Mouse (Mus musculus): ENCODE measurements around the gene Eps15. TPM values are rescaled to one million over a fixed set of nuclear protein-coding genes. Genes with fewer than 3 reads are reported as not detected.
"Not testable (repeated sequence)": the region's sequence is repeated elsewhere in the genome, so short reads cannot be mapped to it uniquely, and the experiment has no call there.

Eps15 gene
- polyA plus RNA-seq, 1 experiment from 2014 or later = 41.8 TPM

GRCm38 (mm10) chr4:109382457-109382856 lies 102.4 kb downstream of the Eps15 start:
- Histone ChIP-seq H3K9me3 (no peaks in the 10 kb centered on the region), H3K27ac (replicated peaks) (no peak overlapping the region), H3K4me3 (no peak overlapping the region), H3K36me3 (replicated peaks) (peaks cover 19% of the 10 kb centered on the region), H3K27me3 (replicated peaks; ENCODE audit: low read depth, poor library complexity, severe bottlenecking) (no peaks in the 10 kb centered on the region), H3K4me1 (peaks cover 4% of the 10 kb centered on the region; the same call in 1 of the 2 replicates)
- WGBS = 85% methylated on average over 2 of the region's 2 CpGs
- no peak for DNase-seq (ENCODE audit: low spot score)

GRCm38 (mm10) chr4:109385599-109385998 lies 105.5 kb downstream of the Eps15 start:
- 41% methylated on average over 4 of the region's 4 CpGs for WGBS
- Histone ChIP-seq H3K27ac (replicated peaks) (no peak overlapping the region), H3K4me3 (no peak overlapping the region), H3K36me3 (replicated peaks) (peaks cover 3% of the 10 kb centered on the region; the same call in 1 of the 2 replicates), H3K27me3 (replicated peaks; ENCODE audit: low read depth, poor library complexity, severe bottlenecking) (no peaks in the 10 kb centered on the region), H3K4me1 (peaks cover 4% of the 10 kb centered on the region; the same call in 1 of the 2 replicates), H3K9me3 (no peaks in the 10 kb centered on the region)
- peak; percentile 33 for DNase-seq (ENCODE audit: low spot score)

GRCm38 (mm10) chr4:109393229-109393779 lies 113.2 kb downstream of the Eps15 start:
- Histone ChIP-seq H3K9me3 (no peaks in the 10 kb centered on the region), H3K36me3 (replicated peaks) (peaks cover 3% of the 10 kb centered on the region; the same call in 1 of the 2 replicates), H3K4me1 (peaks cover 8% of the 10 kb centered on the region), H3K27me3 (replicated peaks; ENCODE audit: low read depth, poor library complexity, severe bottlenecking) (peaks cover 11% of the 10 kb centered on the region), H3K4me3 (no peak overlapping the region), H3K27ac (replicated peaks) (no peak overlapping the region)
- no peak for DNase-seq (ENCODE audit: low spot score)
- 79% methylated on average over 6 of the region's 6 CpGs for WGBS

GRCm38 (mm10) chr4:109393902-109394301 lies 113.8 kb downstream of the Eps15 start:
- peaks cover 11% of the 10 kb centered on the region for H3K27me3 ChIP-seq (replicated peaks; ENCODE audit: low read depth, poor library complexity, severe bottlenecking)
- peaks cover 8% of the 10 kb centered on the region for H3K4me1 ChIP-seq
- H3K4me3 ChIP-seq = peak overlapping the region; percentile 39
- H3K36me3 ChIP-seq (replicated peaks) = peaks cover 3% of the 10 kb centered on the region; the same call in 1 of the 2 replicates
- 10% methylated on average over 13 of the region's 13 CpGs for WGBS
- 0 out of 2 replicates have a peak overlapping the region, but pooled peaks have one; percentile 7 for H3K27ac ChIP-seq (replicated peaks)
- peak; percentile 40 for DNase-seq (ENCODE audit: low spot score)
- H3K9me3 ChIP-seq = no peaks in the 10 kb centered on the region

- Histone ChIP-seq H3K4me1 (peaks cover 8% of the 10 kb centered on the region), H3K27ac (replicated peaks) (0 out of 2 replicates have a peak overlapping the region, but pooled peaks have one; percentile 7), H3K4me3 (peak overlapping the region; percentile 39), H3K36me3 (replicated peaks) (no peaks in the 10 kb centered on the region), H3K27me3 (replicated peaks; ENCODE audit: low read depth, poor library complexity, severe bottlenecking) (peaks cover 11% of the 10 kb centered on the region), H3K9me3 (no peaks in the 10 kb centered on the region)
- 27% methylated on average over 13 of the region's 13 CpGs for WGBS
- no peak for DNase-seq (ENCODE audit: low spot score)
Measured at GRCm38 (mm10) chr4:109394314-109395074, 114.4 kb downstream of the Eps15 start.

- peaks cover 4% of the 10 kb centered on the region; the same call in 1 of the 2 replicates for H3K36me3 ChIP-seq (replicated peaks)
- 0 out of 2 replicates have a peak, but pooled peaks cover 2% of the 10 kb centered on the region for H3K4me1 ChIP-seq
- no peak overlapping the region for H3K27ac ChIP-seq (replicated peaks)
- no peaks in the 10 kb centered on the region for H3K9me3 ChIP-seq
- 85% methylated on average over 10 of the region's 10 CpGs for whole genome bisulfite sequencing
- no peak for DNase-seq (ENCODE audit: low spot score)
- H3K4me3 ChIP-seq = no peak overlapping the region
- 0 out of 2 replicates have a peak, but pooled peaks cover 2% of the 10 kb centered on the region for H3K27me3 ChIP-seq (replicated peaks; ENCODE audit: low read depth, poor library complexity, severe bottlenecking)
Measured at GRCm38 (mm10) chr4:109400366-109400980, 120.4 kb downstream of the Eps15 start.

- peaks cover 9% of the 10 kb centered on the region for H3K4me1 ChIP-seq
- H3K27ac ChIP-seq (replicated peaks) = no peak overlapping the region
- H3K9me3 ChIP-seq = no peaks in the 10 kb centered on the region
- 0 out of 2 replicates have a peak, but pooled peaks cover 7% of the 10 kb centered on the region for H3K27me3 ChIP-seq (replicated peaks; ENCODE audit: low read depth, poor library complexity, severe bottlenecking)
- H3K4me3 ChIP-seq = no peak overlapping the region
- H3K36me3 ChIP-seq (replicated peaks) = peaks cover 4% of the 10 kb centered on the region; the same call in 1 of the 2 replicates
- no peak for DNase-seq (ENCODE audit: low spot score)
- WGBS = 71% methylated on average over 5 of the region's 5 CpGs
Measured at GRCm38 (mm10) chr4:109401176-109401689, 121.2 kb downstream of the Eps15 start.

- WGBS = 88% methylated on average over 3 of the region's 3 CpGs
- not testable (repeated sequence) for H3K36me3 ChIP-seq (replicated peaks); H3K9me3 ChIP-seq; H3K27ac ChIP-seq (replicated peaks); H3K4me3 ChIP-seq; DNase-seq (ENCODE audit: low spot score)
- Histone ChIP-seq H3K4me1 (peaks cover 26% of the 10 kb centered on the region), H3K27me3 (replicated peaks; ENCODE audit: low read depth, poor library complexity, severe bottlenecking) (peaks cover 25% of the 10 kb centered on the region)
Measured at GRCm38 (mm10) chr4:109404908-109405307, 124.8 kb downstream of the Eps15 start.

- peaks cover 4% of the 10 kb centered on the region; the same call in 1 of the 2 replicates for H3K36me3 ChIP-seq (replicated peaks)
- H3K27me3 ChIP-seq (replicated peaks; ENCODE audit: low read depth, poor library complexity, severe bottlenecking) = peaks cover 25% of the 10 kb centered on the region
- no peaks in the 10 kb centered on the region for H3K9me3 ChIP-seq
- peaks cover 26% of the 10 kb centered on the region for H3K4me1 ChIP-seq
- WGBS = 65% methylated on average over 8 of the region's 8 CpGs
- peak overlapping the region; percentile 75 for H3K4me3 ChIP-seq
- peak overlapping the region; percentile 85 for H3K27ac ChIP-seq (replicated peaks)
- DNase-seq (ENCODE audit: low spot score) = no peak
Measured at GRCm38 (mm10) chr4:109405415-109405814, 125.3 kb downstream of the Eps15 start.

- peaks cover 4% of the 10 kb centered on the region; the same call in 1 of the 2 replicates for H3K36me3 ChIP-seq (replicated peaks)
- H3K4me1 ChIP-seq = peaks cover 26% of the 10 kb centered on the region
- peak; percentile 55 for DNase-seq (ENCODE audit: low spot score)
- no peaks in the 10 kb centered on the region for H3K9me3 ChIP-seq
- H3K27me3 ChIP-seq (replicated peaks; ENCODE audit: low read depth, poor library complexity, severe bottlenecking) = peaks cover 25% of the 10 kb centered on the region
- H3K27ac ChIP-seq (replicated peaks) = peak overlapping the region; percentile 85
- 9% methylated on average over 3 of the region's 3 CpGs for WGBS
- peak overlapping the region; percentile 75 for H3K4me3 ChIP-seq
Measured at GRCm38 (mm10) chr4:109406054-109406485, 126.0 kb downstream of the Eps15 start.

- Histone ChIP-seq H3K36me3 (replicated peaks) (peaks cover 4% of the 10 kb centered on the region; the same call in 1 of the 2 replicates), H3K27me3 (replicated peaks; ENCODE audit: low read depth, poor library complexity, severe bottlenecking) (peaks cover 25% of the 10 kb centered on the region), H3K4me3 (peak within 1 kb of the TSS; percentile 75), H3K4me1 (peaks cover 26% of the 10 kb centered on the region), H3K27ac (replicated peaks) (peak within 1 kb of the TSS; percentile 85), H3K9me3 (no peaks in the 10 kb centered on the region)
- DNase-seq (ENCODE audit: low spot score) = peak; percentile 68
- WGBS = 2% methylated on average over 56 of the region's 56 CpGs
Measured at GRCm38 (mm10) chr4:109406486-109407175, 126.6 kb downstream of the Eps15 start, which contains the start of gene Ttc39a. TSS of gene Ttc39a (plus strand) at chr4:109406623.

- peaks cover 25% of the 10 kb centered on the region for H3K27me3 ChIP-seq (replicated peaks; ENCODE audit: low read depth, poor library complexity, severe bottlenecking)
- 3% methylated on average over 24 of the region's 24 CpGs for WGBS
- DNase-seq (ENCODE audit: low spot score) = no peak
- H3K4me1 ChIP-seq = peaks cover 26% of the 10 kb centered on the region
- H3K36me3 ChIP-seq (replicated peaks) = peaks cover 4% of the 10 kb centered on the region; the same call in 1 of the 2 replicates
- H3K27ac ChIP-seq (replicated peaks) = peak overlapping the region; percentile 85
- no peaks in the 10 kb centered on the region for H3K9me3 ChIP-seq
- peak overlapping the region; percentile 75 for H3K4me3 ChIP-seq
Measured at GRCm38 (mm10) chr4:109407176-109407520, 127.1 kb downstream of the Eps15 start.

Measured in embryonic facial prominence, embryonic 10.5 days (tissue).